Mouse (Mus musculus) T-cell, adult 2 months (primary cell): ENCODE results near the gene Churc1.
"Not testable (repeated sequence)": the region's sequence is repeated elsewhere in the genome, so short reads cannot be mapped to it uniquely, and the experiment has no call there.

Experiments
- DNase-seq: peaks from one replicate; pipeline ENCODE4 v3.0.0; 2022; ENCODE audit warnings: low spot score

Gene Churc1

DNA sequence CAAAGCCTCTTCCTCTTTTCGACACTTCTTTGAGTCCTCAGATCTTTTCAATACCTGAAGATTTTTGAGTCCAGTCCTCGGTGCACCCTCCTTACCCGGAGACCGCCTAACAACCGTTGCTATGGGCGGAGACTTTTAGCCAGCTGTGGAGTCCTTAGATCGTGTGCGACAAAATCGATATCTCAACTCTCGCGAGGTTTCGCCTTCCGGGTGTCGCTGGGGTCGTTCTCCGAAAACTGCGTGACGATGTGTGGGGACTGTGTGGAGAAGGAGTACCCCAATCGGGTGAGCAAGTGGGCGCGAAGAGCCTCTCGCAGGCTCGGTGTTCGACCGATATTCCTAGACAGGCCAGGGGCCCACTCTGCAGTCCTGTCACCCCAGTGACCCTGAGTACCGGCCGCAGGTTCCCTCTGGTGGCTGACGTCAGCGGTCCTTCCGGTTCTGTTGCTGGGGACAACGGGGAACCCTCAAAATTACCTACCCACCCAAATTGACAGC lies at the start of gene Churc1, which contains the start of gene Fntb:
TSS of gene Churc1 (plus strand) at position 185 of the 498 bp plus-strand sequence.
TSS of gene Fntb (plus strand) at position 236 of the 498 bp plus-strand sequence.
- DNase-seq: peak; percentile 95

DNA sequence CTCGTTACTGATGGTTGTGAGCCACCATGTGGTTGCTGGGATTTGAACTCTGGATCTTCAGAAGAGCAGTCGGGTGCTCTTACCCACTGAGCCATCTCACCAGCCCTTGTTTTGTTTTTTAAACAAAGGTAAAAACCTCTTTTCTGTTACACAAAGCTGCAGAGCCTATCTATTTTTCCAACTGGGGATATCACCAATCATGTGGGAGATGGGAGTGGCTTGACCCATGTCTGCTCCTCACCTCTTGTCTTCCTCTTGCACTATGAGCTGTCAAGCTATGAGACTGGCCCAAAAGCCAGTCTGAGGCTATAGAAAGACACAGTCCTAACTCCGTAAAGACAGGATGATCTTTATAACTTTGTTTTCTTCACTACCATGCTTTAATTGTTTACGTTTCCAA lies 47.0 kb upstream of the Churc1 start:
- no peak for DNase-seq

DNA sequence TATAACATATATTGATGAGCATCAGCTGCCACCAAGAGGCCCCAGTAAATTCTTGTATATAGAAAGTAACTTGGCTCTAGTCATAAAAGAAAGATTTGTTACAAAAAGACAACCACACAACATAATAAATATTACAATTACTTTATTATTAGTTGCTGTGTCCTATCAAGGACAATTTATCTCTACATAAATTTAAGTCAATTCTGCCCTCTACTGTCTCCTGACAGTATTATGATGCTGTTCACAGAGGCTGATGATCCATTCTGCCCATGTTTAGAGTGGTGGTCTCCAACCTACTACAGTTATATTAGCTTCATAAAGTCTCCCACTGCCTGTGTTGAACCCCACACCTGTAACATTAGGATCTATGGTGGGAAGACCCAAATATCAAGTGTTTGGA lies 44.8 kb upstream of the Churc1 start:
- DNase-seq: no peak

DNA sequence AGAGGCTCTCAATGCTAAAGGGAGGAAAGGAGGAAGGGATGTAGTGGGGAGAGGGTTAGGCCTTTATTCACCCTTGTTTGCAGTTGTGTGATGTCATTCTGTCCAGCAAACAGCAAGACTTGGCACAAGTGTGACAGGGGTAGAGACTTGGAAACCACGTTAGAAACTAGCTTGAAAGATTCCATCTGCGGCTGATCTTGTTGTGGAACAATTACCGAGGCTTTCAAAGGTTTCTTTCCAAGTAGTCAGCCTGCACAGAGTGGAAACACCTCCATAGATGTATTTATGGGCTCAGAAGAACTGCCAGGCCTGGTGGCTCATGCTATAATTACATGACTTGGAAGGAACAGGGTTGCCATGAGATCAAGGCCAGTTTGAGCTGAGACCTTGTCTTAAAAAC lies 43.3 kb upstream of the Churc1 start:
- no peak for DNase-seq

DNA sequence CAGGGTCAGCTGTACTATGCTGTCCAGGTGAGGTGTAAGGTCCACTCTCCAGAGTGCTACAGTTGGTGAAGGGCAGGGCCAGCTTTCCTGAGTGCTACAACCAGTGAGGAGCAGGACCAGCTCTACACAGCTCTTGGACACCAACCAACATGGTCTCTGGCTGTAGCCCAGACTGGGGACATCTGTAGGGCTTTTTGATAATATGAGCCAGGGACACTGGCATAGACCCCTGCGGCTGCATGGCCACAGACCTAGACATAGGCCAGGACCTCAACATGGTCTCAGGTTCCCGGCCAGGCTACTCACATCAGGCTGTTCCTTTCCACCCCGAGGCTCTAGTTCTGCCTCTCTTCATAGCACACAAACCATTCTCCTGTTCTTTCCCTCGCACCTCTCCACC lies 37.4 kb upstream of the Churc1 start:
- DNase-seq: no peak

DNA sequence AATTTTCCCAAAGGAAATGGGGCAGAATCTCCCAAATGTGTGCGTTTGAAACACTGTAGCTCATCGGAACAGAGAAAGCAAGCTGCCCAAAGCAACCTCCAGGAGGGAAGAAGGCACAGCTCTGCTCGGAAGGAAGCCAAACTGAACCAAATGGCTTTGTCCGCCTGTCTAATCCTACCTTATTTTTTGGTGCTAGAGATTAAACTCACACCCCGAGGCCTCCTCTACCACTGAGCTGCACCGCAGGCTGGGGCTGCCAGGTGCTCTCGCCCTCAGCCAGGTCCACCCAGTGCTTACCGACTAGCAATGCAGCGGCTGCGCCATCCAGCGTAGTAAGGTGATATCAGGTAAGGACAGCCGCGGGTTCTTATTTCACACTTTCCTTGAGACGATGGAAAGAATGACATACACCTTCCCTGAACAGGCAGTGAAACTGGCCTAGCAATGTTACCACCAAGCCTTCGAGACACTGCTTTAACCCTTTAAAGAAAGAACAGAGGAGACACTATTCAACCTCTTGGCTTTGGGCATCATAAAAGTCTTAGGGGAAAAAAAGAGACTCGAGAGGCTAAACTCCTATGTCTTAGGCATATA lies 14.4 kb upstream of the Churc1 start:
- DNase-seq: no peak

DNA sequence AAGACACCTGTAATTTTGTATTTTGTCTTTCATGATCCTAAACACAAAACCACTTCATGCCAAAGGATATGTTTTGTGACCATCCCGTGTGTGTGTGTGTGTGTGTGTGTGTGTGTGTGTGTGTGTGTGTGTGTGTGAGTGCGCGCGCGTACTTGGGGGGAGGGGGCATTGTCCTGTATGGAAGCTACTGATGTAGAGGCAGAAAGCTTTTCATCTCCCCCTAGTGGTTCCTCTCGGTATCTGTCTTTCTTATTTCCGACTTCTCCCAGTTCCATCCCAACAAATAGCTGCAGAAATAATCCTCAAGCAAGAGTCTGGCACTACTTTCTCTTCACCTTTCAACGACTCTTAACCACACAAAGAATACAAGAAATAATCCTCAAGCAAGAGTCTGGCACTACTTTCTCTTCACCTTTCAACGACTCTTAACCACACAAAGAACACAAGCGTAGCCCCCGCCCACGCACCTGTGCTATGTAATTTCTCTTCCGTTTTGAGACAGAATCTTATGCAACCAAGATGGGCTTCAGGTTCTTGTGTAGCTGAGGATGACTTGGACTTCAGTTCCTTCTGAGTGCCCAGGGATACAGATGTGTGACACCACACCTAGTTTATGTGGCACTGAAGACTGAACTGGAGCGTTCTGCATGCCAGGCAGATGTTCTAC lies 12.6 kb upstream of the Churc1 start:
- peak; percentile 70 for DNase-seq

DNA sequence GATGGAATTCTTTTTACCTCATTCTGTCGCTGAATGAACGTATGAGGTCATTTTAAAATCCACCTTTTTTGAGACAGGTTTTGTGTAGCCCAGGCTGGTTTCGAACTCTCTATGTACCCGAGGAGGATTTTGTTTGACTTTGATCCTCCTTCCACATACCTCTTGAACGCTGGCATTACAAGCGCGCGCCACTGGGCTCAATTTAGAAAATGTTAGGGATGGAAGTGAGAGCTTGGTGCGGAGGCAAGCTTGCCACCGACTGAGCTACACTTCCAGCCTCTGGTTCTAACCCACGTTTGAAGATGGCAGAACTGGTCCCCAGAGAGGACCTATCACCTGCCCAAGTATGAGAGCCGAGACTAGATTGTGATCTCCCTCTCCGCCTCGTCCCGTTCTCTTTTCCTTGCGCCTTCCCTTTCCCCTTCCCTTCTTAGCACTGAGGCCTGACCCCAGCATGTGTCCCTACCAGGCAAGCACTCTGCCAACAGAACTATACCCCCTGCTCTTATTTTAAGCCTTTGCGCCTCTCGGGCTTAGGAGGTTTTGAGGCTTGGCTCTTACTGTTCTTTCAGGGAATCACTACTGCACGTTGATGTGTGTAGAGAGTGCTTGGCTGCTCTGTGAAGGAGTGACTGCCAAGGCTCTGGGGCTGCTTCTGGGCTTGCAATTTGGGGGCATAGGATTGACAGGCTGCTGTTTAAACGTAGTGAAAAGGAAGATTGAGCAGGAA lies 728 bp downstream of the Churc1 start:
- no peak for DNase-seq

DNA sequence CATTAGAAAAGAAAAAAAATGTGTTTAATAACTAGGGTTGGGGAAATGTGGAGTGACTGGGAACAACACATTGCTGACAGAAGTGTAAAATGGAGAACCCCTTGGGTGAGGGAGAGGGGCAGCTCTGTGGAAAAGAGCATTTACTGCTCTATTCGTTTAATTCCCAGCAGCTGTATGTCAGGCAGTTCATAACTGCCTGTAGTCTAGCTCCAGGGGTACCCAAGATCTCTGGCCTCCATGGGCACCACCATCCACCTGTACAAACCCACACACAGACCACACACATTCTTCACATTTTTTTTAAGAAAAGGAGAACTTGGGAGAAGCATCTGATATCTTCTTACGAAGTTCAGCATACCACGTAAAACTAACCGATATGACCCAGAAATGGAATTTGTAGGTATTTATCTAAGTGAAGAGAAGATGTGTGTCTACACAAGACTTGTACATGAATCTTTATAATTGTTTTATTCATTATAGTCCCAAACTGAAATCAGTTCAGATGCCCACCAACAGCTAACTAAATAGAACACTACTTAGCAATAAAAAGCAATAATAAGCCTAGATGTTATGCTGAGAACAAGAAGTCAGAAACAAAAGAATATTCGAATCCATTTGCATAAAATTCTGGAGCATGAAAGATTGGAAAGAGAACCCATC lies 5.6 kb downstream of the Churc1 start:
- DNase-seq: no peak

DNA sequence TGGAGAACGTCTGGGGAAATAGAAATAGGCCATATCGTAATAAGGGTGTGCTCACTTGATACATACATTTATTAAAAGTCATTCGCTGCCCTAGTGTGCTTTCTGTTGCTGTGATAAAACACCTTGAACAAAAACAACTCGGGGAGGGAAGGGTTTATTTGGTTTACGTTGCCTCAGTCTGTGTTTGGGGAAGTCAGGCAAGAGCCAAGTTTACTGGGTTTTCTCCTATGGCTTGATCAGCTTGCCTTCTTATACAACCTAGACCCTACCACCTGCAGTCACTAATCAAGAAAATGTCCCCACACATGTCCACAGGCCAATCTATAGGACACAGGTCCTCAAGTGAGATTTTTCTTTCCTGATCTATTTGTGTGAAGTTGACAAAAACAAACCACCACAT lies 6.2 kb downstream of the Churc1 start:
- DNase-seq: no peak

DNA sequence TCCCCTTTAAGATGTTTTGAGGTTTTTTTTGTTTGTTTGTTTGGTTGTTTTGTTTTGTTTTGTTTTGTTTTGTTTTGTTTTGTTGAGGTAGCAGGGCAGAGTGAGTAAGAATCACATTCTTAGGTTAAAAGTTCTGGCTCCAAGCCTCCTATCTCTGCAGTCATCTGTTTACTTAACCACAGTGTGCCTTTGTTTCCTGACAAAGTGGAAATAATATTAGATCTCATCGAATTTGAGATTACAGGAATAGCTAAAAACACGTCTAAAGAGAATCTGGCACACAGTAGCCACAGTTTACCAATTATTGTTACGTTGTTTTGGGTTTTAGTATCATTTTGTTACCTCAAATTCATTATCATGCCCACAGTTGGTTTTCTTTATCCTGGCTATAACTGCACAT lies 9.3 kb downstream of the Churc1 start:
- DNase-seq: no peak

DNA sequence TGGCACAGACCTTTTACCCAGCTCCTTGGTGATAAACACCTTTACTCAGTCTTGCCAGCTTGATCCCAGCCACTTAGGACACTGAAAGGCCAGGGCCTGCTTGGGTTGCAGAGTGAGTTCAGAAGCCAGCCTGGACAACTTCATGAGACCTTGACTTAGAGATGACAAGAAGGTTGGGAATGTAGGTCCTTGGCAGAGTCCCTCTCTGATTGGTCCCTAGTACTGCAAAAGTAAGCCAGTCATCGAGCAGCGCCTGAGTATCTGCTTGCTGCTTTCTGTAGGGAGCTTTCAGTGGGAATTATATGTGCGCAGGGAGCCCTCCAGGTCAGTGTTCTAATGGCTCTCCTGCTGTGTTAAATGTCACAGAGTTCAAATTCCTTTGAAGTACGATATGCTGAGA lies 9.8 kb downstream of the Churc1 start:
- no peak for DNase-seq

DNA sequence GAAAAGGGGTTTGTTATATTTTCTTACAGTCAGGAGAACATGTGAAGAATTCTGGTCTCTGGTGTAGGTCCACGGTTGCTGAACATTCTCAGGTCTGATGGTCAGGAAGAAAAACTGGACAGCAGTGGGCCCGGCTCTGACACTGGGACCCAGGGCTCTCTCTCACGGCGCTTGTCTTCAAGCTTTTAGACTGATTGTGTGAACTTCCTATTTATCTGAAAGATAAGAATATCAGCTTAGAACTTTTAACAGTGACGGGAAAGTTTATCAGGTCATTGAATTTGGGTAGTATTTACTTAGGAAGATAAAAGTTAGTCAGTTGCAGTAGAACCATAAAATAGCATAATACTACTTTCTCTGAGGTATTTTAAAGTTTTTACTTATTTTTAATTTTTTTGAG lies 11.6 kb downstream of the Churc1 start:
- no peak for DNase-seq

DNA sequence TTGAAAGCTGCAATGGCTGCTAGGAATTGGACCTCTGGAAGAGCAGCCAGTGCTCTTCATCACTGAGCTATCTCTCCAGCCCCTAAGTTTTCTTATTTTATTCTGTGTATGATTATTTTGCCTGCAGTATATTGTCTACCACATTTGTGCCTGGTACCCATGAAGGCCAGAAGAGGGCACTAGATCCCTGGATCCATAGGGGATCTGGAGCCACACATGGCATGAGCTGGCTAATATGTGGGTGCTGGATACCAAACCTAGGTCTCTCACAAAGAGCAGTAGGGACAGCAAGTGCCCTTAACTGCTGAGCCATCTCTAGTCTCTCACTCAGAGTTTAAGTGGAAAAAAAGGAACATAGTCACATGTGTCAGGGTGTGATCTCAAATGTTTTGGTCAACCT lies 12.5 kb downstream of the Churc1 start:
- DNase-seq: no peak

DNA sequence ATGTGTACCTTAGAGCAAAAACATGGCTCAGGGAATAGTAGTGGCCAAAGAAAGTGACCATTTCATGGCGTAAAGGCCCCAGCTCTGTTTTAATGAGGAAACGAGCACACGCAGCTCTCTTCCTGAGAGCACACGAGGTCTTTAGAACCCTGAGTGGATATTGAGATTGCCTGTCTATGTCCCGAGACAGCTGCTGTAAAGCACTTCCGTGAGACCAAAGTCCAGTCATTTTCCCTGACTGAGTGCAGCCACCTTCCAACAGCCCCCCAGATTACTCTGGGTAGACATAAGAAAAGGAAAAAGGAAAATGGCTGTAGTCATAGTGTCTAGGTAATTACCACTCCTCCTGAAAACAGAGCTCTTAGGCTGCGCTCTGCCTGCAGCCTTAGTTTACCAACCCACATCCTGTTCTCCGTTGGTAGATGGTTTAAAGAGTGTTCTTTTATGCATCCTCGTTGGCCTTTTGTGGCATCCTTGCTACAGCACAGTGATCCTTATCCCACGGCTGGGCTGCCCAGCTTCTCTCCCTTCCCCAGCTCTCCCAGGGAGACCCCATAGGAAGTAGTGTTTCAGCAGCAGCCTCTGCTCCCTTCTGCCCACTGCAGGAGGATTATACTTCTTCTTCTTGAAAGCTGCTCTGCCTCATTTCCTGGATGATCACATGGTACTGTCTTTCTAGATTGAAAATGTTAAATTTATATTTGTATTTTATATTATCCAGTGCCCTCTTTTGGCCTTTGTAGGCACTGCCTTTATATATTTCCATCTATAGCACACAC lies 13.2 kb downstream of the Churc1 start:
- peak; percentile 43 for DNase-seq

DNA sequence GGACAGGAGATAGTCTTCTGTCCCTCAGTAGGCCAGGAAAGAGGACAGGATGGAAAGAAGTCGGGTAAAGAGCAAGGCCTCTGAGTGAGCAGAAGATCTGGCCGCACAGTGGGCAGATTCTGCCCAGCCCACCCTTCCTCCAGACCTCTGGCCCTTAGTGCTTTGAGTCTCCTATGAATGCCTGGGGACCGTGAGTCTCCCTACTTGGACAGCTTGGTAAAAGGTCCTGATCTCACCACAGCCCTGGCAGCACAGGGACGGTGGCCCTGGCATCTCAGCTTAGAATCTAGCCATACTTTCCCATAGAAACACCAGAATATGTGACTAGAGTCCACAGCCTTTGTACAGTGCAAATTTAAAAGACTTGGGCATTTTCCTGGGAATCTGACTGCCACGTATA lies 14.6 kb downstream of the Churc1 start:
- DNase-seq: no peak

DNA sequence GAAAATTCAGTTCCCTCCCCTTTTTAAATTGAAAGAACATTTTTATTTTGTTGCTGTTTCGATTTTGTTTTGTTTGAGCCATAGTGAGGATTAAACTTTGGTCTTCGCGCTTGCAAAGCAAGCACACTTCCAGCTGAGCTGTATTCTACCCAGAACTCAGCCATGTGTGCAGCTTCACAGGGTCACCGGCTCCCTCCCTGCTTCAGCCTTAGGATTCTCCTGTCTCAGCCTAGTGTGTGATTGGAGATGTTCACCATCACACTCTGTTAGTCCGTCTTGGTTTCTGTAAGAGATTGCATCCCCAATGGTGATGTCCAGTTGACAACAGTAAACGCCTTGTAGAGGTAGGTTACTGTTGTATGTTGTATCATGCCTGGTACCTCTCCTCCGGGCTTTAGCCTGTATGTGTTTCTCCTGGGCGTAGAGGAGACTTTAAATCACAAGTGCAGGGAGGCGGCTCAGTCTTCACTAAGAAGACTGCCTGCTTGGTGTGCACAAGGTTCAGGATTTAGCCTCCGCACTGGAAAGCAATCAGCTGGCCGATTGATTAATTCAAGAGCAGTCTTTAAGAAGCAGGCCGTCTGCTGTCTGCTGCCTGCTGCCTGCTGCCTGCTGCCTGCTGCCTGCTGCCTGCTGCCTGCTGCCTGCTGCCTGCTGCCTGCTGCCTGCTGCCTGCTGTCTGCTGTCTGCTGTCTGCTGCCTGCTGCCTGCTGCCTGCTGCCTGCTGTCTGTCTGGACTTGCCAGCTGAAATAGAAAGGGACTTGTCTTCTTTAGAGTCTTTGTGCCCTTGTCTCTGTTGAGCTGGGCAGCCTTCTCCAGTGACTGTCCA lies 15.5 kb downstream of the Churc1 start:
- no peak for DNase-seq

DNA sequence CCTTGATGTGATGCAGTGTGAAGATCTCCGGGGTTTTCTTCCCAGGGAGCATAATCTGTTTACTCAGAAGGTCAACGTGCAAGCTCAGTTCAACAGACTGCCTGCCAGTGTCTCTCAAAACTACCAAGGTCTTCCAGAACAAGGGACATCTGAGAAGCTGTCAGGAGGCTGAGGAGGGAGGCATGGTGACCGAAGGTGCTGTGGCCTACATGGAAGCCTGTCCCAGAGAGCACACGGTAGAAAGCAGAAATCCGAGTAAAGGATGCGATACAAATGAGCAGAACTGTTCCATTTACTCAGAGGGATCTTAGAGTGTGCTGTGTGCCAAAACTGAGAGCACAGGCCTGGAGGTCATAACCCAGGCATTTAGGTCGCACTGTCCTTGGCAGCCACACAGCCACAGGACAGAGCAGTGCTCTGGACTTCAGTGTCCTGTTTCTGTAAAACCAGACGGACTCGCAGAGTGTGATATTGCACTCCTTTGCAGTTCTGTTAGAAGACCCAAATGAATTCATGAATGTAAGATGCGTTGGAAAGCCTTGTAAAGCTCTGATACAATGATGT lies 18.8 kb downstream of the Churc1 start:
- DNase-seq: no peak

DNA sequence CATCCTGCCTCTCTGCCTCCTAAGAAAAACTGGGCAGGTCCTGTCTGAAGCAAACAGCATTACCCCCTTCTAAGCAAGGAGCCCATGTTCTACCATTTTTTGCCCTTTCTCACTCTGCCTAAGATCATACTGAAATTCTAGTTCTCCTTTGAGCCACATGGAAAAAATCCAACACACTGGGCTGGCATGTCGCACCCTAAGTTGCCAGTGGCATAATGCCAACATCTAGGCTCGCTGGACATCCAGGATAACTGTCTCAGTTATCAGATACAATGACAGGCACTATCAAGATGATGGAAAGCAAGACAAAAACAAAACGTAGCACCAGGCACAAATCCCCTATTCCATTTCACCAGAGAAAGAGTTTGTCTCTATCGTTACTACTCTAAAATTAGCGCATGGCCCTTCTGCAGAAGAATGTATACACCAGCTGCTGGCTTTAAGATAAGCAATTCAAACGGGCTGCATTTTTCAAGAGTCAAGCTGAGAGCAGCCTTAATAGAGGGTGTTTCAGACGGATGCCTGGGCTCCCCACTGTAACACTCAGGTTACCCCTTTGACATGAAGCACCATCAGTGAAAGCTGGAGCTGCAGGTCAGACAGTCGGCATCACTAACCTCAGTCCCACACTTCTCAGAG lies 25.2 kb downstream of the Churc1 start:
- DNase-seq: no peak

DNA sequence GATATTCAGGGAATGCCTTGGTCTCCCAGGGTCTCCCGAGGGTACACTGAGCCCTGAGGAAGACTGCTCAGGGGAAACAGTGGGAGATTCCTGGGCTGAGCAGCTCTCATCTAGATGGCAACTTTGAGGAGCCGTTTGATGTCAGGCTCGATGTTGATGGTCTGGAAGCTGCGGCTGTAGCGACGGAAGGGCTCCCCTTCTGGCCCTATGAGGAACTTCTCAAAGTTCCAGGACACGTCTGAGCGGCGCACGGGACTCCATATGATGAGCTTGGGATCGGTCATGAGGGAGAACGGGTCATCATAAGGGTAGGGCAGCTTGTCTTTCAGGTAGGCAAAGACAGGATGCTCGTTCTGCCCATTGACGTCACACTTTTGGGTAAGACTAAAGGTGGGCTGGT lies 27.2 kb downstream of the Churc1 start:
- DNase-seq: not testable (repeated sequence)
